Mouse (Mus musculus) thymus, postnatal 4 days (tissue): Measurements from ENCODE around the gene Elof1.
A peak's percentile ranks its signal among the peaks of the same experiment; 100 is the strongest.
"Not testable (repeated sequence)": the region's sequence is repeated elsewhere in the genome, so short reads cannot be mapped to it uniquely, and the experiment has no call there.

ENCODE experiments used
- DNase-seq: peaks from one replicate; pipeline ENCODE4 v3.0.0; 2021

Gene Elof1

GRCm38 (mm10) chr9:22089281-22089680 lies 27.7 kb downstream of the Elof1 start:
- DNase-seq, result no peak

- DNase-seq, result no peak
Observed at GRCm38 (mm10) chr9:22087034-22087618, 29.8 kb downstream of the Elof1 start.

GRCm38 (mm10) chr9:22086012-22086411 lies 31.0 kb downstream of the Elof1 start:
- no peak for DNase-seq

GRCm38 (mm10) chr9:22085022-22085834 lies 31.7 kb downstream of the Elof1 start, which contains the start of gene Ecsit:
Gene Ecsit (minus strand): TSS chr9:22085438.
- DNase-seq, result peak; percentile 89

- DNase-seq, result no peak
Observed at GRCm38 (mm10) chr9:22084667-22085021, 32.3 kb downstream of the Elof1 start.

GRCm38 (mm10) chr9:22076223-22076622 lies 40.7 kb downstream of the Elof1 start:
- no peak for DNase-seq

GRCm38 (mm10) chr9:22075778-22076177 lies 41.2 kb downstream of the Elof1 start:
- not testable (repeated sequence) for DNase-seq

- no peak for DNase-seq
Observed at GRCm38 (mm10) chr9:22072276-22072675, 44.7 kb downstream of the Elof1 start.

GRCm38 (mm10) chr9:22070791-22071573 lies 46.0 kb downstream of the Elof1 start, which contains the start of the genes Gm49318 and Zfp653:
Gene Gm49318 (minus strand): TSS chr9:22071259.
Gene Zfp653 (minus strand): TSS chr9:22071376.
- DNase-seq, result peak; percentile 98

GRCm38 (mm10) chr9:22069881-22070553 lies 47.0 kb downstream of the Elof1 start:
- no peak for DNase-seq

GRCm38 (mm10) chr9:22067195-22067594 lies 49.8 kb downstream of the Elof1 start:
- DNase-seq, result no peak

GRCm38 (mm10) chr9:22066433-22066832 lies 50.5 kb downstream of the Elof1 start:
- peak; percentile 84 for DNase-seq

GRCm38 (mm10) chr9:22065642-22066041 lies 51.3 kb downstream of the Elof1 start:
- DNase-seq, result no peak

- no peak for DNase-seq
Observed at GRCm38 (mm10) chr9:22064341-22064740, 52.6 kb downstream of the Elof1 start.
